Mouse (Mus musculus) MEL-GATA-1-ER (cell line): ENCODE measurements around the gene Kdsr.

Source experiments
- DNase-seq: peaks from one replicate; pipeline ENCODE4 v3.0.0-alpha.2; 2012; ENCODE audit warnings: low read depth; ENCODE audit errors: extremely low read depth

Kdsr gene

GRCm38 (mm10) chr1:106695649-106696048, 63.9 kb downstream of the Kdsr start:
- DNase-seq = no peak

GRCm38 (mm10) chr1:106694316-106694715, 65.2 kb downstream of the Kdsr start:
- no peak for DNase-seq

DNA sequence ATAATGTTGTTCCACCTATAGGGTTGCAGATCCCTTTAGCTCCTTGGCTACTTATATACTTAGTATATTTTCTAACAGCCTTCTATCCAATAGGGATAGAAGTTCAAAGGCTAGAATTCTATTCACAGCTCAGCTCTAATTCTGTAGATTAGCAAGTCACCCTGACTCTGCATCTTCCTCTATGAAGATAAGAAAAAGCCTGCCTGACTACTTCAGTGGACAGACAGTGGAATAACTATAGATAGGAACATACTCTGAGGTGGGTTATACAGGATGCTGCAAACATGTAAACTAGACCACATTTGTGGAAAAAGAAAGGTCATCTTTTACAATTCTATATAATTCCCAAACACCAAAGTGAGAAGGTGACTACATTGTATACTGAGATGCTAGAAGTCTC, 66.9 kb downstream of the Kdsr start:
- no peak for DNase-seq

DNA sequence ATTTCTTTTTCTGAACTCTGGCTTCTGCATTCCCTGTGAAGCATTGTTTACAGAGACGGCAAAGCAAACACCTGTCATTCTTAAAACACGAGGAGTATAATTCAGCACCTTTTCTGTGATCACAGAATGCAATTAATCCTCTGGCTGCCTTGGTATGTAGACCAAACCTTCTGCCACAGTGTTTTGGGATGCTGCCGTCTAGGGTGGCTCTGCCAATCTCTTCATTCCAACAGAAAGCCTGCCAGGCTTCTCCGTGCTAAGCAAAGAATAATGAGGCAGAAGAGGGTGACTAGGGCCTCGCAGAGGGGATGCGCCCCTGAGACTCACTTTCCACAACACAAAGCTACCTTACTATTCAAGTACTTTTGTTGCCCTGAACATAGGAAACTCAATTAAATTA, 68.6 kb downstream of the Kdsr start:
- DNase-seq = no peak

- DNase-seq = no peak
These were observed 71.4 kb downstream of the Kdsr start for GRCm38 (mm10) chr1:106688161-106688516.

DNA sequence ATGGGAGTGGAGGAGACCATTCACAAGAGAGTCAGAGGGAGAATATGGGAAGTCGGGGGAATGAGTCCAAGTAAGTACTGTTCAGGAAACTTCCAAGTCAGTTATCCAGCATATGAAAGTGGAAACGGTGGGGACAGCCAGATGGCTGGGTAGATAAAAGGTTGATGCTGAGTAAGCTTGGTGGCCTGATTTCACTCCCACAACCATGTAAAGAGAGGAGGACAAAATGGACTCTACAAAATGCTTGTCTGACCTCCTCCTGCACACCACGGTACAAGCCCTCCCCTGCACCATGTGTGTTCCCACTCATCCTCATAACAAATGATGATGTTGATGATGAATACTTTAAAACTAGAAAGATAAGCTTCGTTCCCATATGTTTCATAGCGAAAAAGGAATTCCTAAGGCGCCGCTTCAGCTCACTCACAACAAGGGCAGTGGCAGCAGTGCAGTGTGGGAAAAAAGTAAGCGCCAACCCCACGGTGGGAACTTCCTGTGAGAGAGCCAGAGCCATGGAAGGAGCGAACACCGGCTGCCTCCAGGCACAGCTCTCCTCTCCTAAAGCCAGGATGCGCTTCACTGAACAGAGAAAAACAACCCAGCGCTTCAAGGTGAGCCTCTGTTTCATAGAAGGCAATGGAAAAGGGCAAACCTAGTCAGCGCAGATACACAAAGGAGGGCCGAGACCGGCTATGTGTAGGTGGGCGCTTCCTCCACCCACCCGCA, 71.9 kb downstream of the Kdsr start:
- DNase-seq = no peak

- DNase-seq = no peak
These were observed 73.8 kb downstream of the Kdsr start for GRCm38 (mm10) chr1:106685702-106686101.

DNA sequence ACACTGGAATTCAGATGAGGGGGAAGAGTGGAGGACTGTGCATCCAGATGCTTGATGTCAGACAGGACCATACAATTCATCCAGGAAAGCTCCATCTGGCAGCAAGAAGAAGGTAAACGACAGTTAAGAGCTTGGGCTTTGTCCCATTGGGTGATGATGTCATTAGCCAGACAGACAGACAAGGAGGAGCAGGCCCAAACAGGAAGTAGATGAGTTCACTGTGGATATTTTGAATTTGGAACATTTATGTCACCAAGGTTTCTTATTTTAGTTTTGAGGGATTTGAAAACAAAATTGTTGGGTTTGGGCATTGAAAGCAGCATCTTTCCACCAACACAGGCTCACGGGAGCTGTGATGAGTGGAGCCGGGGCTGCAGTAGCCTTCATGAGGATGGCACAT, 75.0 kb downstream of the Kdsr start:
- no peak for DNase-seq

DNA sequence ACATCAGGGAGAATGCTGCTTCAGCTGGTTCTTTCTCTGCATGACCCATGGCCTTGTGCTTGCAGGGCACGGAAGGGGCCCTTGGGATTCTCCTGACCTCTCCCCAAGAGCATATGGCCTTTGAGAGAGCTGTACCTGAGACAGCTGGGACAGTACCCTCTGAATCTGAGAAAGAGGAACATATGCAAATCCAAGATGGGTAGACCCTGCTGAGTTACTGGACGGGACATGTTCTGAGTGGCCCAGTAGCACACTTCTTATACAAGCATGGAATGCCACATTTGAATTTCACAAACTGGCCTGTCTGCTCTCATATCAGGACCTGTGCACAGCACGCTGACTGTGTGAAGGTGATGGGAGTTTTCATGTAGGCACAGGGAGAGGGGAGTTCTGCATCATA, 76.7 kb downstream of the Kdsr start:
- no peak for DNase-seq

GRCm38 (mm10) chr1:106679800-106680515, 79.6 kb downstream of the Kdsr start:
- no peak for DNase-seq

- DNase-seq = no peak
These were observed 81.5 kb downstream of the Kdsr start for GRCm38 (mm10) chr1:106678060-106678478.
